Mouse (Mus musculus) lung, embryonic 16.5 days (tissue): ENCODE data around the gene Srcin1. TPM values are rescaled to one million over a fixed set of nuclear protein-coding genes. Genes with fewer than 3 reads are reported as not detected.

ENCODE experiments used
- ATAC-seq: fragments of 200-750 bp; cut with Nextera tagmentation; 2 replicates; pipeline ENCODE4 v1.8.0; 2017; ENCODE audit warnings: low read depth, mild to moderate bottlenecking, moderate library complexity
- H3K27ac ChIP-seq: fragments of 300-500 bp; sonication (generic); 2 replicates; pipeline ENCODE4 v1.5.1; 2014; ENCODE audit warnings: mild to moderate bottlenecking, control low read depth, low read length
- H3K27me3 ChIP-seq: fragments of 300-500 bp; sonication (generic); 2 replicates; pipeline ENCODE4 v1.6.1; 2014; ENCODE audit warnings: low read depth, low read length, mixed read lengths; ENCODE audit not compliant: control insufficient read depth, insufficient read depth
- H3K36me3 ChIP-seq: fragments of 300-500 bp; sonication (generic); 2 replicates; pipeline ENCODE4 v1.6.1; 2014; ENCODE audit warnings: low read length; ENCODE audit not compliant: control insufficient read depth, insufficient read depth
- H3K4me1 ChIP-seq: fragments of 300-500 bp; sonication (generic); replicated peaks from 2 replicates; pipeline ENCODE4 v1.6.1; 2014; ENCODE audit warnings: low read length, mixed read lengths; ENCODE audit not compliant: control insufficient read depth, insufficient read depth
- H3K4me2 ChIP-seq: fragments of 300-500 bp; sonication (generic); 2 replicates; pipeline ENCODE4 v1.6.1; 2014; ENCODE audit warnings: low read depth, low read length, control low read depth
- H3K4me3 ChIP-seq: fragments of 300-500 bp; sonication (generic); 2 replicates; pipeline ENCODE4 v1.5.1; 2014; ENCODE audit warnings: mild to moderate bottlenecking, low read length, control low read depth
- H3K9ac ChIP-seq: fragments of 300-500 bp; sonication (generic); 2 replicates; pipeline ENCODE4 v1.6.1; 2014; ENCODE audit warnings: low read length, control low read depth
- H3K9me3 ChIP-seq: fragments of 300-500 bp; sonication (generic); 2 replicates; pipeline ENCODE4 v1.6.1; 2016; ENCODE audit warnings: low read length; ENCODE audit not compliant: control insufficient read depth
- WGBS: fragments of 180-500 bp; shearing (Covaris S2); extraction: QIAGEN DNeasy Blood & Tissue Kit; methylation state at CpG from one replicate; pipeline ENCODE4 v1.1.7; 2014; 5-methylcytosine and 5-hydroxymethylcytosine counted together
- polyA plus RNA-seq: library from polyadenylated mRNA; unstranded; fragments of >200 nt; fragmentation: Nextera tagmentation; extraction: Ambion mirVana; gene quantifications from 2 replicates; pipeline ENCODE4 v1.2.1, GENCODE M21; 2015

Gene Srcin1
- polyA plus RNA-seq, 1 experiment from 2014 or later, result 0.70 TPM

DNA sequence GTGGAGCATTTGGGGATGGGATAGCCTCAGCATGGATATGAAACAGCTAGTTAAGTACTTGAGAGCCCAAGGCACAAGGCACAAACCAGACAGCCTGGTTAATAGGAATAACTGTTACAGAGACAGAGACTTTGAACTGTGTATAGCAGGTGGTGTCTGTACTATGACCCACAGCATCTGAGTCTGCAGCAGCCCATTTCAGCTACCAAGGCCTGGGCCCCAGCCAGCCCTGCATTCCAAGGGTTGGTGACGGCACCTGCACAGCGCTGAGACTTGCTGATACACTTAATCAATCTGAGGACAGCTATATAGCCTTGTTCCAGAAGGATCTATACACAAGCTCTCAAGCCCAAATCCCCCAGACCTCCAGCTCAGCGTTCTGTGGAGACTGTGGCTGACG lies 78.4 kb downstream of the Srcin1 start:
- WGBS, result 95% methylated on average over 4 of the region's 4 CpGs

GRCm38 (mm10) chr11:97492836-97493235 lies 83.2 kb downstream of the Srcin1 start:
- Histone ChIP-seq H3K27me3 (no peaks in the 10 kb centered on the region), H3K9me3 (no peaks in the 10 kb centered on the region), H3K4me2 (no peak overlapping the region), H3K9ac (no peak overlapping the region), H3K36me3 (peaks cover 23% of the 10 kb centered on the region), H3K27ac (no peak overlapping the region), H3K4me1 (no peaks in the 10 kb centered on the region), H3K4me3 (no peak overlapping the region)
- ATAC-seq, result no peak
- 89% methylated on average over 3 of the region's 3 CpGs for WGBS

More for the DNA sequence above, 78.4 kb downstream of the Srcin1 start:
- Histone ChIP-seq H3K4me3 (no peak overlapping the region), H3K9me3 (no peaks in the 10 kb centered on the region), H3K27me3 (peaks cover 13% of the 10 kb centered on the region; the same call in 1 of the 2 replicates), H3K27ac (no peak overlapping the region), H3K4me2 (no peak overlapping the region), H3K9ac (no peak overlapping the region), H3K36me3 (peaks cover 12% of the 10 kb centered on the region), H3K4me1 (peaks cover 5% of the 10 kb centered on the region; the same call in 1 of the 2 replicates)
- ATAC-seq, result no peak

- no peak overlapping the region for H3K9ac ChIP-seq
- no peaks in the 10 kb centered on the region for H3K27me3 ChIP-seq
- H3K4me1 ChIP-seq, result no peaks in the 10 kb centered on the region
- 77% methylated on average over 10 of the region's 10 CpGs for WGBS
- H3K36me3 ChIP-seq, result peaks cover 21% of the 10 kb centered on the region
- H3K4me3 ChIP-seq, result no peak overlapping the region
- H3K27ac ChIP-seq, result no peak overlapping the region
- H3K4me2 ChIP-seq, result no peak overlapping the region
- H3K9me3 ChIP-seq, result no peaks in the 10 kb centered on the region
- ATAC-seq, result no peak
These were observed 84.3 kb downstream of the Srcin1 start for GRCm38 (mm10) chr11:97491640-97492039.

GRCm38 (mm10) chr11:97489589-97490324 lies 86.2 kb downstream of the Srcin1 start:
- no peak overlapping the region for H3K9ac ChIP-seq
- H3K36me3 ChIP-seq, result peaks cover 20% of the 10 kb centered on the region
- peak; percentile 57; the same call in 1 of the 2 replicates for ATAC-seq
- H3K4me1 ChIP-seq, result no peaks in the 10 kb centered on the region
- WGBS, result 34% methylated on average over 16 of the region's 16 CpGs
- no peaks in the 10 kb centered on the region for H3K27me3 ChIP-seq
- no peak overlapping the region for H3K4me2 ChIP-seq
- no peaks in the 10 kb centered on the region for H3K9me3 ChIP-seq
- no peak overlapping the region for H3K27ac ChIP-seq
- no peak overlapping the region for H3K4me3 ChIP-seq

- Histone ChIP-seq H3K4me1 (no peaks in the 10 kb centered on the region), H3K4me2 (no peak overlapping the region), H3K9ac (no peak overlapping the region), H3K9me3 (no peaks in the 10 kb centered on the region), H3K27ac (no peak overlapping the region), H3K4me3 (no peak overlapping the region), H3K27me3 (no peaks in the 10 kb centered on the region), H3K36me3 (peaks cover 21% of the 10 kb centered on the region)
- ATAC-seq, result no peak
- 50% methylated on average over 3 of the region's 3 CpGs for WGBS
These were observed 88.3 kb downstream of the Srcin1 start for GRCm38 (mm10) chr11:97487656-97488055.

DNA sequence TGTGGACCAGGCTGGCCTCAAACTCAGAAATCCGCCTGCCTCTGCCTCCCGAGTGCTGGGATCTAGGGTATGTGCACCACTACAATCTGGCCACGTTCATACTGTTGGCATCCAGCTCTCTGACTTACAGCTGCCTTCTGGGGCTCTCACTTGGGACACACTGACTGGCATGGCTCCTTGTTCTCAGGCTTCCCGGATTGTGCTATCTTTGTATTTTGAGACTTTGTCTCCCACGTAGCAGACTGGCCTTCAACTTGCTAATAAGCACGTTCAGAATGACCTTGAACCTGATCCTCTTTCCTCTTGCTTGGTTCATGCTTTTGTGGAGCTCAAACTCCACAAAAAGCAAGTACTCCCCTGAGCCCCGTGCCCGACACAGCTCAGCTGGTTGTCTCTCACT lies 90.3 kb downstream of the Srcin1 start:
- Histone ChIP-seq H3K27me3 (no peaks in the 10 kb centered on the region), H3K4me3 (no peak overlapping the region), H3K4me1 (no peaks in the 10 kb centered on the region), H3K9me3 (no peaks in the 10 kb centered on the region), H3K36me3 (peaks cover 11% of the 10 kb centered on the region), H3K9ac (no peak overlapping the region), H3K27ac (no peak overlapping the region), H3K4me2 (no peak overlapping the region)
- no peak for ATAC-seq
- 75% methylated on average over 8 of the region's 8 CpGs for WGBS

- H3K9ac ChIP-seq, result no peak overlapping the region
- H3K27ac ChIP-seq, result no peak overlapping the region
- WGBS, result 75% methylated on average over 8 of the region's 8 CpGs
- no peak for ATAC-seq
- H3K4me1 ChIP-seq, result no peaks in the 10 kb centered on the region
- peaks cover 38% of the 10 kb centered on the region for H3K36me3 ChIP-seq
- H3K4me3 ChIP-seq, result no peak overlapping the region
- H3K27me3 ChIP-seq, result no peaks in the 10 kb centered on the region
- H3K9me3 ChIP-seq, result no peaks in the 10 kb centered on the region
- no peak overlapping the region for H3K4me2 ChIP-seq
These were observed 96.2 kb downstream of the Srcin1 start for GRCm38 (mm10) chr11:97479824-97480223.

DNA sequence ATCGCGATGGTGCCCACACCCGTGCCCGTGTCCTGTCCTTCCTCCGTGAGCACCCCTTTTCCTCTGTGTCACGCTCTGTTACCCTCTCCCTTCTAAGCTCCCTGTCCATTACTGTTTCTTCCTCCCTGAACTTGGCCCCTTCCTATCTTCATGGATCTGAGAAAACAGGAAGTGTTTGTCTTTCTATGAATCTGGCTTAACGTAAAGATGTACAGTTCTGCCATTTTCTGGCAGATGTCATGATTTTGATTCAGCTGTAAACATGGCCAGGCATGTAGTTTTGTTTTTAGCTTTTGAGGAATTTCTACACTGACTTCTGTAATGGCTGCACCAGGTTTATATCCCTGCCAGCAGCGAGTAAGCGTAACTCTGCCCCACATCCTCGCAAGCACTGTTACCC lies 96.9 kb downstream of the Srcin1 start:
- Histone ChIP-seq H3K27ac (no peak overlapping the region), H3K27me3 (no peaks in the 10 kb centered on the region), H3K9ac (no peak overlapping the region), H3K36me3 (peaks cover 37% of the 10 kb centered on the region), H3K9me3 (no peaks in the 10 kb centered on the region), H3K4me2 (no peak overlapping the region), H3K4me1 (no peaks in the 10 kb centered on the region), H3K4me3 (no peak overlapping the region)
- 84% methylated on average over 10 of the region's 10 CpGs for WGBS
- no peak for ATAC-seq

GRCm38 (mm10) chr11:97478345-97478744 lies 97.6 kb downstream of the Srcin1 start:
- WGBS, result 83% methylated on average over 6 of the region's 6 CpGs
- H3K9ac ChIP-seq, result no peak overlapping the region
- no peaks in the 10 kb centered on the region for H3K27me3 ChIP-seq
- H3K9me3 ChIP-seq, result no peaks in the 10 kb centered on the region
- H3K27ac ChIP-seq, result no peak overlapping the region
- no peaks in the 10 kb centered on the region for H3K4me1 ChIP-seq
- no peak overlapping the region for H3K4me2 ChIP-seq
- peaks cover 42% of the 10 kb centered on the region for H3K36me3 ChIP-seq
- ATAC-seq, result no peak
- no peak overlapping the region for H3K4me3 ChIP-seq
